Mouse (Mus musculus): ENCODE data around the gene Pgm1. TPM values are rescaled to one million over a fixed set of nuclear protein-coding genes. Genes with fewer than 3 reads are reported as not detected.

The Pgm1 gene
- polyA plus RNA-seq, 1 experiment from 2014 or later, result 110 TPM

DNA sequence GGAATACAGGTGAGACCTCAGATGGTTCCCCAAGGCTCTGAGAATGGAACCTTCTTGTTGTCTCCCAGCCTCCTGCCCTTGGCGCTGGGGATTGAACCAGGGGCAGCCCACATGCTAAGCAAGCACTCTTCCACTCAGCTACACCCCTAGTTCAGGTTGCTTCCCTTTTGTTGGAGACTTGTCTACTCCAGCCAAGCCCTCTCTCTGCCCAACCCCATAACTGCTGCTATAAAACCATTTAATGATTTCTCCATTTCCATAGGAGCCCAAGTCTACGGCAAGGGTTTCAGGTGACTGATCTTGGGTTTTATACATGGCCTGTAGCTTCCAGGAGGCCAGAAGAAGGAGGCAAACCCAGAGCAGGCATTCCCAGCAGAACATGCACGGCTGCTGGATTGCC lies 98.6 kb downstream of the Pgm1 start:
- H3K36me3 ChIP-seq, result no peaks in the 10 kb centered on the region

DNA sequence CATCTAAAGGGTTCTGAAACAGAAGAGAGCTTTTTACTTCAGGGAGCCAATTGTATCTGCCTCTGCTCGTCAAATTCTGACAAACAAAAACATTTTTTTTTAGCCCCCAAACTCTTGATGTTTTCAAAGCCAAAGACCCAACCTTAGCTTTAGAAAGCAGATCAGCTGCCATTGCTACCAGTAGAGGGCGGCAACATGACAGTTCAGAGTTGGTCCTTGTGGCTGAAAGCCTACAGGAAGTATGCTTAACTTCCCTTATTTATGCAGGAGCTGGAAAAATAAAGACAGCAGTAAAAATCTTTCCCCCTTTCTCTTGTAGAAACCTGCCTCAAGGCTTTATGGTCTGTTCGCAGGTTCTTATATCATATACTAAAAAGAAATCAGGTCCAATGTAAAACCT lies 99.4 kb downstream of the Pgm1 start:
- H3K9me3 ChIP-seq, result no peaks in the 10 kb centered on the region
- ATAC-seq (ENCODE audit: insufficient read depth, low FRiP score, low read depth), result no peak
- 16% methylated on average over 3 of the region's 3 CpGs for WGBS

More for the DNA sequence above, 98.6 kb downstream of the Pgm1 start:
- no peak for ATAC-seq (ENCODE audit: insufficient read depth, low FRiP score, low read depth)
- Histone ChIP-seq H3K4me3 (replicated peaks) (no peak overlapping the region), H3K9ac (no peak overlapping the region), H3K4me2 (no peak overlapping the region), H3K27me3 (replicated peaks) (no peaks in the 10 kb centered on the region), H3K27ac (no peak overlapping the region), H3K9me3 (no peaks in the 10 kb centered on the region), H3K4me1 (no peaks in the 10 kb centered on the region)
- WGBS, result 80% methylated on average over 3 of the region's 3 CpGs

DNA sequence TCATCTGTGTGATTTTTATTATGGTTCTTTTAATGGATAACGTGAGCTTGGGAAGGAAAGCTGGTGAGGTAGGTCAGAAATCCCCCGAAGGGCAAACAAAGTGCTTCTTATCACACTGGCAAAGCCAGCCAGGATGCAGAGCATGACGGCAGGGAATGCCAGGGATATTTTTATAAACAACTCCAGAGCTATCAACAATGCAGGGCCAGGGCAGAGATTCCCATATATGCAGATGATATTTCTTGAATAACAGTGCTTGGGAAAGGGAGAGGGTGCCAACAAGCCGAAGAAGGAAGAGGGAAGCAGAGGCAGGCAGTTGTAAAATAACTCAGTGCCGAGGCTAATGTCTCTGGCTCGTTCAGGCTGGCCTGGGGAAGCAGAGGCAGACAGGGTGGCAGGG lies 102.1 kb downstream of the Pgm1 start:
- Histone ChIP-seq H3K4me2 (no peak overlapping the region), H3K27ac (no peak overlapping the region), H3K27me3 (replicated peaks) (no peaks in the 10 kb centered on the region), H3K36me3 (no peaks in the 10 kb centered on the region), H3K4me3 (replicated peaks) (no peak overlapping the region), H3K9ac (no peak overlapping the region), H3K4me1 (0 out of 2 replicates have a peak, but pooled peaks cover 5% of the 10 kb centered on the region), H3K9me3 (no peaks in the 10 kb centered on the region)
- 51% methylated on average over 6 of the region's 6 CpGs for WGBS
- no peak for ATAC-seq (ENCODE audit: insufficient read depth, low FRiP score, low read depth)

More for the DNA sequence above, 99.4 kb downstream of the Pgm1 start:
- Histone ChIP-seq H3K4me1 (0 out of 2 replicates have a peak, but pooled peaks cover 5% of the 10 kb centered on the region), H3K27ac (no peak overlapping the region), H3K27me3 (replicated peaks) (no peaks in the 10 kb centered on the region), H3K4me3 (replicated peaks) (no peak overlapping the region), H3K4me2 (no peak overlapping the region), H3K9ac (no peak overlapping the region), H3K36me3 (no peaks in the 10 kb centered on the region)

DNA sequence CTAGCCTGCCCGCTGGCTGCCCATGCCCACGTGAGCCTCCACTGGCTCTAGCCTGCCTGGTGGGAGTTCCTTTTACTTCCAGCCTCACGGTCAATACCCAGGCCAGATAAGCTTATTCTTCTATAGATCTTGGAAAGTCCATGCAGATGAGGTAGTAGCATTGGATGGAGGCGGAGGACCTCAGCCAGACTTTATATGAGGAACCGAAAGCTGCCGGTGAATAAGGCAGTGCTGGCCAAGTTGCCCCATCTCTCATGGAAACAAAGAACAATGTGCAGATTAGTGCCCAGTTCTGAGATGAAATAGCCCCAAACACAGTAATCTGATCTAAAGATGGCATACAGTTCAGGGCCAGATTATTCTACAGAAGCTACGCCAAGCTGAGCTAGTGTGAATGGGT lies 103.4 kb downstream of the Pgm1 start:
- H3K27ac ChIP-seq, result no peak overlapping the region
- no peak overlapping the region for H3K4me3 ChIP-seq (replicated peaks)
- no peak overlapping the region for H3K9ac ChIP-seq
- no peak for ATAC-seq (ENCODE audit: insufficient read depth, low FRiP score, low read depth)
- H3K4me1 ChIP-seq, result 0 out of 2 replicates have a peak, but pooled peaks cover 5% of the 10 kb centered on the region
- 94% methylated on average over 7 of the region's 7 CpGs for WGBS
- H3K4me2 ChIP-seq, result no peak overlapping the region
- H3K27me3 ChIP-seq (replicated peaks), result no peaks in the 10 kb centered on the region
- no peaks in the 10 kb centered on the region for H3K36me3 ChIP-seq
- no peaks in the 10 kb centered on the region for H3K9me3 ChIP-seq

DNA sequence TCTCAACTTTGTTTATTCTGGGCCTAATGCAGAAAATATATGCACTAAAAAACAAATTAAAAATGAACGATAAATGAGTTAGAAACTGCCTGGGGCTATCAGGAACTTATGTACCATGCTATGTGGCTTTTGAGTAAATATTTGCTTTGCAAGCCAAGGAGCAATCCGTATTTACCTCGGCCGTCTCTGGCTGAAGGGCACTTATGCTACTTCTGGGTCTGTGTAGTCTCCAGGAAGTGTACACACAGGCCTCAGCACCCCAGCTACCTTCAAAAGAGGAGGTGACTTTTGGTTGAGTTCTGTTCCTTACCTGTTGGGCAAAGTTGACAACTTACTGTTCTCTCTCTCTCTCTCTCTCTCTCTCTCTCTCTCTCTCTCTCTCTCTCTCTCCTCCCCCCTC lies 104.7 kb downstream of the Pgm1 start:
- no peak overlapping the region for H3K9ac ChIP-seq
- WGBS, result 48% methylated on average over 4 of the region's 4 CpGs

DNA sequence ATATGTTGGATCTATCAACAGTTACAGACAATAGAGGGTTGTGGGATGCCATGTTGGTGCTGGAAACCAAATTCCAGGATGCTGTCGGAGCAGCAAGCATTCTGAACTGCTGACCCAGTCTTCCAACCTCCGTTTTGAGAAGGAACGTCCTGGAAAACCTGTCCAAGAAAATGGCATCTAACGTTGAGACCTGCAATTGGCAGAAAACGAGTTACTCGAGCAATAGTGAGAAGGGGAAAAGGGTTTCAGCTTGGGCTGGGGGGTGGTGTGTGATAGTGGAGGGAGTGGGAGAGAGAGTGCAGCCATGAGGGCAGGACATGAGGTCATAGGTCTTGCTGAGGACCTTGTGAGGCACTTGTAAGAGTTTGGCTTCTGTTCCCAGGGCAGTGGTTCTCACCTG lies 105.8 kb downstream of the Pgm1 start:
- 80% methylated on average over 6 of the region's 6 CpGs for WGBS

More for the DNA sequence above, 104.7 kb downstream of the Pgm1 start:
- H3K27me3 ChIP-seq (replicated peaks), result no peaks in the 10 kb centered on the region
- no peak overlapping the region for H3K4me2 ChIP-seq
- no peak for ATAC-seq (ENCODE audit: insufficient read depth, low FRiP score, low read depth)
- no peak overlapping the region for H3K4me3 ChIP-seq (replicated peaks)
- H3K9me3 ChIP-seq, result no peaks in the 10 kb centered on the region
- H3K36me3 ChIP-seq, result no peaks in the 10 kb centered on the region
- H3K27ac ChIP-seq, result no peak overlapping the region
- H3K4me1 ChIP-seq, result 0 out of 2 replicates have a peak, but pooled peaks cover 8% of the 10 kb centered on the region

DNA sequence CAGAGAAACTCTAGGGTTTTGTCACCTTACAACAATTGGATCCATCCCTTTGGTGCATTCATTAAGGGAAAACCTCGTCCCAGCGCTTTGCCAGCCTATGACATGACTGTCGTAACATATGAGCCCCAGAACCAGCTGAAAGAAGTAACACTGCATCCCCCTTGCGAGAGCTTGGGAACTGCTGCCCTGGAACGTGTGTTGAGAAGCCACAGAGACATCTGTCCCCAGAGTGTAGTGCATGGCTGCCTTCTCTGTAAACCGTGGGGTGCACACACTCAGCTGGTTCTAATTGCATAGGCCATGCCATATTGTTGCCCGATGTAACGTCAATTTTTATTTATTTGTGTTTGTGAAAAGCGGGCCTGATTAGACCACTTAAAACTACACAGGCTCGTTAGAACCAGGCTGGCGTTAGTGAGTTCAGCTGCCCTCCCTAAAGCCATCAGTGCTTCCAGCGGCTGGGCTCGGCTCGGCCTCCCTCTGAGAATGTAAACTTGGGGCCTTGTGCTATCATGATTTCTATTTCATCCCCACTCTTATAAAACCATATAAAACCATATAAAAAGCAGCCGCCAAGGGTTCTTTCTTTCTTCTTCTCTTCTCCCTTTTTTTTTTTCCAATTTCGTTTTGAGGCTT lies 106.8 kb downstream of the Pgm1 start:
- WGBS, result 54% methylated on average over 16 of the region's 16 CpGs
- Histone ChIP-seq H3K27me3 (replicated peaks) (no peaks in the 10 kb centered on the region), H3K36me3 (no peaks in the 10 kb centered on the region), H3K4me3 (replicated peaks) (no peak overlapping the region), H3K4me2 (no peak overlapping the region), H3K9me3 (no peaks in the 10 kb centered on the region), H3K9ac (no peak overlapping the region), H3K4me1 (0 out of 2 replicates have a peak, but pooled peaks cover 8% of the 10 kb centered on the region), H3K27ac (no peak overlapping the region)
- ATAC-seq (ENCODE audit: insufficient read depth, low FRiP score, low read depth), result no peak

More for the DNA sequence above, 105.8 kb downstream of the Pgm1 start:
- H3K4me3 ChIP-seq (replicated peaks), result no peak overlapping the region
- H3K36me3 ChIP-seq, result no peaks in the 10 kb centered on the region
- no peak overlapping the region for H3K4me2 ChIP-seq
- H3K27ac ChIP-seq, result no peak overlapping the region
- H3K9me3 ChIP-seq, result no peaks in the 10 kb centered on the region
- H3K27me3 ChIP-seq (replicated peaks), result no peaks in the 10 kb centered on the region
- 0 out of 2 replicates have a peak, but pooled peaks cover 8% of the 10 kb centered on the region for H3K4me1 ChIP-seq
- ATAC-seq (ENCODE audit: insufficient read depth, low FRiP score, low read depth), result no peak
- H3K9ac ChIP-seq, result no peak overlapping the region

Other genes starting within 250 kb of the Pgm1 start
- 19.3 and 23.0 TPM in 2 replicates for gene Alg6, start 213.8 kb upstream of the Pgm1 start, polyA plus RNA-seq (2015; fragmentation: Nextera tagmentation; extraction: Ambion mirVana)
- 15.8 and 18.6 TPM in 2 replicates for gene Efcab7, start 100.2 kb upstream of the Pgm1 start, polyA plus RNA-seq (2015; fragmentation: Nextera tagmentation; extraction: Ambion mirVana)
- 37.3 and 41.3 TPM in 2 replicates for gene Itgb3bp, start 399 bp downstream of the Pgm1 start, polyA plus RNA-seq (2015; fragmentation: Nextera tagmentation; extraction: Ambion mirVana)
- gene Ror1, start 166.4 kb downstream of the Pgm1 start, polyA plus RNA-seq (2015; fragmentation: Nextera tagmentation; extraction: Ambion mirVana), result 9.4 and 11.7 TPM in 2 replicates

All from stomach, embryonic 15.5 days (tissue).